Mouse (Mus musculus) heart, adult 18-20 months (tissue): ENCODE measurements around the gene Bloc1s5. TPM values are rescaled to one million over a fixed set of nuclear protein-coding genes. Genes with fewer than 3 reads are reported as not detected.
"Not testable (repeated sequence)": the region's sequence is repeated elsewhere in the genome, so short reads cannot be mapped to it uniquely, and the experiment has no call there.

ENCODE experiments used
- DNase-seq, 2 experiments: peaks; one replicate each; pipeline ENCODE4 v3.0.0; 2021 to 2022; ENCODE audit warnings: mixed read lengths in 1 of 2
- long read RNA-seq, 2 experiments: library from polyadenylated mRNA; stranded (forward); transcript quantifications; one replicate each; pipeline ENCODE4 v2.0.0; 2021
- total RNA-seq, 2 experiments: library from RNA; stranded (reverse); gene quantifications; 2 replicates each; pipeline ENCODE4 v1.2.3; 2021

The Bloc1s5 gene
- 10 to 100 TPM; 12.7 to 13.0 TPM for total RNA-seq
- long read RNA-seq, experiment 1, full-length matches to known transcripts = 14 of 15 reads
- long read RNA-seq, experiment 1, partial matches to known transcripts = 0 of 15 reads
- long read RNA-seq, experiment 1, other reads (novel, unspliced or antisense) = 1 of 15 reads
- long read RNA-seq, experiment 2, full-length matches to known transcripts = 10 of 12 reads
- long read RNA-seq, experiment 2, partial matches to known transcripts = 1 of 12 reads
- long read RNA-seq, experiment 2, other reads (novel, unspliced or antisense) = 1 of 12 reads

- peak; percentile 95 to 98 for DNase-seq
These were observed at the start of gene Bloc1s5 for GRCm38 (mm10) chr13:38634800-38635269. Gene Bloc1s5 (minus strand): TSS chr13:38635109.

DNA sequence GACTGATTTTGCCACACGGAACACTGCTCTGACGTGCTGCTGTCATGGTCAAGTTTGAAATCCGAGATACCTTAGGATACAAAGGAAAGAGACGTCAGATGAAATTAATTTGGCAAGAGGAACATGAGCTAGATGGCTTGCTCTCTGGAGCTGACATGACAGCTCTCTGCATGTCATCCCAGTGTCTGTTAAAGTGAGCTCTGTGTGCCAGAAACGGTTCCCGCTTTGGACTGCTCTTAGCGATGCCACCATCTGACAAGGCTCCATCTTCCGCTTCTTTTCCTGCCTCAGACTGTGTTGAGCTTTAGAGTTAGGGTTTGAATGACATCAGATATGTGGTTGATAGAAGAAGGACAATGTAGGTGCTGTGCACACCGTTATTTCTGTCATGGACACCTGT, 37.4 kb upstream of the Bloc1s5 start:
- no peak for DNase-seq

DNA sequence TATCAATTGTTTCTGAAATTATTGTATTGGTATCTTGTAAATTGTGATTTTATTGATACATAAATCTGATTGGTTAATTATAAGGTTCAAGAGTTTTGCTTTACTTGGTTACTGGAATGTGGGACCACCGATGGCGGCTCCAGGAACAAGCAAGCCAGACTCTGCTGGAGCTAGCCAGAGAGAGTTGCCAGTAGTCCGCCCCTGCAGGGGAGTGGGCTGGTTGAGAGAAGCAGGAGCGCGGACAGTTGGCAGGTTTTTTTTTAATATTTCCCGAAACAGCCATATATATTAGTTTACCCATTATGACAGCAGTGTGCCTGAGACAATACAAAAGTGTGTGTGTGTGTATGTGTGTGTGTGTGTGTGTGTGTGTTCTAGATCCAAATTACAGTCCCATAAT, 36.5 kb upstream of the Bloc1s5 start:
- not testable (repeated sequence) for DNase-seq

GRCm38 (mm10) chr13:38670051-38670450, 35.1 kb upstream of the Bloc1s5 start:
- DNase-seq = no peak

GRCm38 (mm10) chr13:38668514-38668913, 33.6 kb upstream of the Bloc1s5 start:
- DNase-seq = peak; percentile 28 to 59

GRCm38 (mm10) chr13:38664753-38665152, 29.8 kb upstream of the Bloc1s5 start:
- DNase-seq = no peak

DNA sequence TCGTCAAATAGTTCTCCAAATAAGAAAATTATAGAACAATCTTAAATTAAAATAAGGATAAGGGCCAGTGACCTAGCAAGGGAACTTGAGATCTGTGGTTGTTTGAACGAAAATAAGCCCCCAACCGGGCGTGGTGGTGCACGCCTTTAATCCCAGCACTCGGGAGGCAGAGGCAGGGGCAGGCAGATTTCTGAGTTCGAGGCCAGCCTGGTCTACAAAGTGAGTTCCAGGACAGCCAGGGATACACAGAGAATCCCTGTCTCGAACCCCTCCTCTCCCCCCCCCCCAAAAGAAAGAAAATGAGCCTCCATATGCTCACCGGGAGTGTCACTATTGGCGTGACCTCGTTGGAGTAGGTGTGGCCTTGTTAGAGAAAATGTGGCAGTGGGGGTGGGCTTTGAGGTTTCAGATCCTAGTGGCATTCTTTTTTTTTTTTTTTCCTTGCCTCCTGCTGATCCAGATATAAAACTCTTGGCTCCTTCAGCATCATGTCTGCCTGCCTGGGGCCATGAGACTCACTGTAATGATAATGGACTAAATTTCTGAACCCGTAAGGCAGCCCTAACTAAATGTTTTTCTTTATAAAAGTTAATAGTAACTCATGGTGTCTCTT, 24.7 kb upstream of the Bloc1s5 start:
- DNase-seq = no peak

DNA sequence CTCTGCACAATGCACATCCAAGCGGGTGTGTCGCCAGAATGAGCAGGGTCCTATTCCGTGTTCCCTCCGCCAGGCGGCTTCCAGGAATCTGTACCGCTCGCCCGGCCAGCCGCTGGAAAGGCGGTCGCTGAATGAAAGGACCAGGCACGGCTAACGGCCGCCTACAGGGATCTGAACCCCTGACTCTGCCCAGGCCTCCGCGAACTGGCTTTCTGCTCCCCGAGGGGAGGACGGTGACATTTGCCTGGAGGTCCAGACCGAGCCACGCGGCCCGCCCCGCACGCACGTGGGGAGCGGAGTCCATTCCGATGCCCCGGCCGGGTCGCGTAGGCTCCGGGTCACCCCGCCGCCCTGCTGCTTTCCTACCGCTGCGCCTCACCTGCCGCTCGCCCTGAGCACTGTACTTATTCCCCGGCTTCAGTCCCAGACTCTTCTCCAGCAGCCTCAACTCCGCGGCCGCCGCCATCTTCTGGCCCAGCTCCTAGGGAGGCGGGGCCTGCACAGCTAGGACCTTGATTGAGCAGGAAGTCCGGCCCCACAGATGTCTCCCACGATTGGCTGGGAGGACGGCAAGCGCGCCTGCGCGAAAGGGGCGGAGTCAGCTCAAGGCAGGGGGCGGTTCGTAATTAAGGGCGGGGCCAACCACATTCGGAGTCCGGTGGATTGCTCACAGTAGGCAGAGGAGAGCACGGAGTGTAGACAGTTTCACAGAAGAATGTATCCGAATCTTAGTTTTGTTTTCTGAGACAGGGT, 23.8 kb upstream of the Bloc1s5 start, which contains the start of gene Eef1e1:
Gene Eef1e1 (minus strand): TSS at position 531 of the 753 bp plus-strand sequence.
- DNase-seq = peak; percentile 96 to 98

GRCm38 (mm10) chr13:38657865-38658264, 23.0 kb upstream of the Bloc1s5 start:
- no peak for DNase-seq

GRCm38 (mm10) chr13:38650292-38650691, 15.4 kb upstream of the Bloc1s5 start:
- DNase-seq = no peak

DNA sequence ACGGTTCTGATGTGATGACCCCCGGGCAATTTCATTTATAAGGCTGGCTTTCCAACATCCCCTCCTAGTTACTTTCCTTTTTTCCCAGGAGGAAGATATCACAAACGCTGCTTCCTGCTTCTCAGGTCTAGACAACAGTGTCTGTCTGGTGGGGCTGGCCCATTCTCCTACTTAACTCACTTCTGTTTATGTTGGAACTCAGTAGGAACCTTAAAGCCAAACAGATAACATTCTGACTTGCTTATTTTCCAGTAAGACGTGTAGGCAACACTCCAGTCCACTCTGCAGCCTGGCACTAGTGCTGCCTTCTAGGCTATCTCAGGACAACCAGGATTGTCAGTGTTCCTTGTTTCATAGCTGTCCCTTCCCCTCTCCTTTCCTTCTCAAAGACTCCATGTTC, 14.2 kb upstream of the Bloc1s5 start:
- peak in 1 of 2 experiments; percentile 15 for DNase-seq

DNA sequence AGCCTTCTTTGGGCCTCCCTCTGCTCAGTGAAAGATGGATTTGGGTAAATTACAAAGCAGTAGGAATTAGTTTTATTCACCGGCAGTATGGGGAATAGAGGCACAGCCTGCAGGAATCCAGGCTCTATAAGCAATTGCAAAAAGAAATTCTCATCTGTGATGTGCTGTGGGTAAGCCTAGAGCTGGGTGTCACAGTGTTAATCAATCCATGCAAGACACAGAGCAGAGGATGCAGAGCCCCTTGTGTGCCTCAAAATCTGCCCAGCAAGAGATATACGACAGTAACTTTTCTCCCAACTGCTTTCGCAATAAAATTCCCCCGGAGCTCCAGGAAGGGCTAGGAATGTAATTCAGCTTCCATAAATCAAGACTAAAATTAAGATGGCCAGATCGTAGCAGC, 6.5 kb upstream of the Bloc1s5 start:
- no peak for DNase-seq

DNA sequence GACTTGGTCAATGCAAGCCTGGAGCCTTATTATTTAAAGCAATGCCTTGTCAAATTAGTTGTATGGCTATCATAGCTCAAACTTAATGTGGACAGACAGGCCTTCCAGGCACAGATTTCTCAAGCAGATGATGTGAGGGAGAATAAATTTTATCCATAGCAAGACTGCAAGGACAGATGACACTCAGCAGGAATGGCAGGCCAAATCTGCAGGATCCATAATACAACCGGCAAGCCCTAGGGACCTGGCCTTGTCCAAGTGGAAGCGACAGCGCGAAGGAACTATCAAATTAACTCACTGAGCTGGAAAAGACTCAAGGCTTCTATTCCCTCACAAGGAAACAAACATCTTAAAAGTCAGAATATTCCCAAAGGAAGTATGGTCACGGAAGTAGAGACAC, 6.1 kb upstream of the Bloc1s5 start:
- peak in 1 of 2 experiments; percentile 25 for DNase-seq

GRCm38 (mm10) chr13:38638694-38639093, 3.8 kb upstream of the Bloc1s5 start:
- no peak for DNase-seq

- no peak for DNase-seq
These were observed 581 bp downstream of the Bloc1s5 start for GRCm38 (mm10) chr13:38634256-38634799.

GRCm38 (mm10) chr13:38633287-38634000, 1.5 kb downstream of the Bloc1s5 start:
- DNase-seq = no peak

- DNase-seq = no peak
These were observed 2.4 kb downstream of the Bloc1s5 start for GRCm38 (mm10) chr13:38632556-38632955.

DNA sequence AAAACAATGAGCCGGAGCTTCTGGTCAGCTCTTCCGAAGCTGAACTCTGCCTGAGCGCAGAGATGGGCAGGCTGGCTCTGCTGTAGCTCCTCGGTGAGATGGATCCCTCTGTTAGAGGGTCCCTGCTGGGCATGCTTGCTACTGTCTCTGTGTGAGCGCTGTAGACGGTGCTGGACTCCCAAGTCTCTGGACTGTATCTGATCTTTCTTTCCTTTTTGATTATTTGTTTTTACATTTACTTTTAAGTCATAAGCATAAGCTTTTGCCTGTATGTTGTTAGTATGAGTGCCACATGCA, 8.7 kb downstream of the Bloc1s5 start:
- no peak for DNase-seq

GRCm38 (mm10) chr13:38625492-38626228, 9.2 kb downstream of the Bloc1s5 start:
- peak in 1 of 2 experiments; percentile 47 for DNase-seq

- DNase-seq = no peak
These were observed 10.5 kb downstream of the Bloc1s5 start for GRCm38 (mm10) chr13:38624292-38624902.

- DNase-seq = no peak
These were observed 11.6 kb downstream of the Bloc1s5 start for GRCm38 (mm10) chr13:38623296-38623695.
